Mouse (Mus musculus) testis, adult 2 months (tissue): ENCODE results near the gene Clec12a.

Source experiments
- CTCF ChIP-seq: fragments of 200-500 bp; IDR thresholded peaks from 2 replicates; pipeline ENCODE4 v1.5.1; 2012; ENCODE audit warnings: low read depth, mild to moderate bottlenecking, inconsistent platforms, low read length, moderate library complexity; ENCODE audit not compliant: control insufficient read depth, insufficient read depth, insufficient replicate concordance
- POLR2A ChIP-seq: fragments of 200-500 bp; IDR thresholded peaks from 2 replicates; pipeline ENCODE4 v1.6.1; 2012; ENCODE audit warnings: low read depth, mild to moderate bottlenecking, inconsistent platforms, low read length, moderate library complexity; ENCODE audit not compliant: control insufficient read depth

DNA sequence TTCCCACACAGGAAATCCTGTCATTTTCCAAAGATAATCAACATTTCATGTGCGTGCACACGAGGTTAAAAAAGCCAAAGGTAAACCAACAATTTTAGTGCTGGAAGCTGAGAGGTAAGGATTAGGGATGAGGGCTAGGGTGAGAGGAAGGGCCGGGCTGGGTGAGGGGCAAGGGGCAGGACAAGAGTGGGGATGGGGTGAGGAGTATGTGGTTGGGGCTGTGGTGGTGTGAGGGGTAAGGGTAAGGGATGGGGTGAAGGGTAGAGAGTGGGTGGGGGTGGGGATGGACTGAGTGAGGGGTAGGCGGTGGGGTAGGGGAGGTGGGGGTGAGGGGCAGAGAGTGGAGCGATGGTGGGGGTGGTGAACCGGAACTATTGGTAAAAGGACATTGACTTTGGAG, 51.2 kb downstream of the Clec12a start:
- TF ChIP-seq POLR2A: no peak
- TF ChIP-seq CTCF: no peak
